Mouse (Mus musculus): Measurements from ENCODE around the gene Lrrc72. TPM values are rescaled to one million over a fixed set of nuclear protein-coding genes. Genes with fewer than 3 reads are reported as not detected.

The Lrrc72 gene
- polyA plus RNA-seq (2014; fragmentation: Nextera tagmentation; extraction: Ambion mirVana) = not detected in 2 replicates

GRCm38 (mm10) chr12:36253298-36253697 lies at the start of gene Lrrc72:
Lrrc72 (minus strand) TSS chr12:36253398.
- no peak within 1 kb of the TSS for H3K27ac ChIP-seq (ENCODE audit: low read depth, low read length)
- no peak for ATAC-seq (replicated peaks; ENCODE audit: low FRiP score)
- H3K4me3 ChIP-seq (ENCODE audit: low read depth, low read length) = no peak within 1 kb of the TSS

GRCm38 (mm10) chr12:36302326-36302725 lies 49.1 kb upstream of the Lrrc72 start:
- no peak overlapping the region for H3K4me2 ChIP-seq (ENCODE audit: low read depth, low read length, severe bottlenecking)
- H3K9ac ChIP-seq (ENCODE audit: low read length) = no peak overlapping the region
- no peak for DNase-seq (ENCODE audit: low spot score)
- no peaks in the 10 kb centered on the region for H3K4me1 ChIP-seq (replicated peaks; ENCODE audit: control insufficient read depth, insufficient read depth, low read length)
- no peaks in the 10 kb centered on the region for H3K9me3 ChIP-seq (ENCODE audit: control insufficient read depth, low read length)
- H3K27ac ChIP-seq (ENCODE audit: low read depth, low read length) = no peak overlapping the region
- H3K27me3 ChIP-seq (ENCODE audit: control insufficient read depth, insufficient read depth, low read length) = no peaks in the 10 kb centered on the region
- no peak for ATAC-seq (replicated peaks; ENCODE audit: low FRiP score)
- H3K36me3 ChIP-seq (ENCODE audit: control insufficient read depth, insufficient read depth, low read length) = no peaks in the 10 kb centered on the region
- WGBS = 86% methylated on average over 12 of the region's 12 CpGs
- no peak overlapping the region for H3K4me3 ChIP-seq (ENCODE audit: low read depth, low read length)

More at GRCm38 (mm10) chr12:36253298-36253697, at the start of gene Lrrc72:
- DNase-seq (ENCODE audit: low spot score) = no peak
- 93% methylated on average over 9 of the region's 9 CpGs for WGBS
- no peak within 1 kb of the TSS for H3K4me2 ChIP-seq (ENCODE audit: low read depth, low read length, severe bottlenecking)
- no peaks in the 10 kb centered on the region for H3K4me1 ChIP-seq (replicated peaks; ENCODE audit: control insufficient read depth, insufficient read depth, low read length)
- H3K36me3 ChIP-seq (ENCODE audit: control insufficient read depth, insufficient read depth, low read length) = no peaks in the 10 kb centered on the region
- no peak within 1 kb of the TSS for H3K9ac ChIP-seq (ENCODE audit: low read length)
- H3K27me3 ChIP-seq (ENCODE audit: control insufficient read depth, insufficient read depth, low read length) = no peaks in the 10 kb centered on the region
- H3K9me3 ChIP-seq (ENCODE audit: control insufficient read depth, low read length) = no peaks in the 10 kb centered on the region

- Histone ChIP-seq H3K27me3 (ENCODE audit: control insufficient read depth, insufficient read depth, low read length) (no peaks in the 10 kb centered on the region), H3K9me3 (ENCODE audit: control insufficient read depth, low read length) (no peaks in the 10 kb centered on the region), H3K4me2 (ENCODE audit: low read depth, low read length, severe bottlenecking) (no peak overlapping the region), H3K9ac (ENCODE audit: low read length) (no peak overlapping the region), H3K4me3 (ENCODE audit: low read depth, low read length) (no peak overlapping the region), H3K36me3 (ENCODE audit: control insufficient read depth, insufficient read depth, low read length) (no peaks in the 10 kb centered on the region), H3K4me1 (replicated peaks; ENCODE audit: control insufficient read depth, insufficient read depth, low read length) (no peaks in the 10 kb centered on the region), H3K27ac (ENCODE audit: low read depth, low read length) (no peak overlapping the region)
- 81% methylated on average over 6 of the region's 6 CpGs for whole genome bisulfite sequencing
- DNase-seq (ENCODE audit: low spot score) (no peak), ATAC-seq (replicated peaks; ENCODE audit: low FRiP score) (no peak)
Measured at GRCm38 (mm10) chr12:36291346-36291745, 38.1 kb upstream of the Lrrc72 start.

- WGBS = 88% methylated on average over 4 of the region's 4 CpGs
Measured at GRCm38 (mm10) chr12:36290465-36290864, 37.3 kb upstream of the Lrrc72 start.

GRCm38 (mm10) chr12:36289634-36290033 lies 36.4 kb upstream of the Lrrc72 start:
- no peak for ATAC-seq (replicated peaks; ENCODE audit: low FRiP score)
- H3K27ac ChIP-seq (ENCODE audit: low read depth, low read length) = no peak overlapping the region

More at GRCm38 (mm10) chr12:36290465-36290864, 37.3 kb upstream of the Lrrc72 start:
- DNase-seq (ENCODE audit: low spot score) (no peak), ATAC-seq (replicated peaks; ENCODE audit: low FRiP score) (no peak)
- Histone ChIP-seq H3K4me2 (ENCODE audit: low read depth, low read length, severe bottlenecking) (no peak overlapping the region), H3K9me3 (ENCODE audit: control insufficient read depth, low read length) (no peaks in the 10 kb centered on the region), H3K27me3 (ENCODE audit: control insufficient read depth, insufficient read depth, low read length) (no peaks in the 10 kb centered on the region), H3K36me3 (ENCODE audit: control insufficient read depth, insufficient read depth, low read length) (no peaks in the 10 kb centered on the region), H3K4me3 (ENCODE audit: low read depth, low read length) (no peak overlapping the region), H3K4me1 (replicated peaks; ENCODE audit: control insufficient read depth, insufficient read depth, low read length) (no peaks in the 10 kb centered on the region), H3K9ac (ENCODE audit: low read length) (no peak overlapping the region), H3K27ac (ENCODE audit: low read depth, low read length) (no peak overlapping the region)

GRCm38 (mm10) chr12:36274823-36275222 lies 21.6 kb upstream of the Lrrc72 start:
- Histone ChIP-seq H3K4me2 (ENCODE audit: low read depth, low read length, severe bottlenecking) (no peak overlapping the region), H3K4me3 (ENCODE audit: low read depth, low read length) (no peak overlapping the region), H3K9me3 (ENCODE audit: control insufficient read depth, low read length) (no peaks in the 10 kb centered on the region), H3K27ac (ENCODE audit: low read depth, low read length) (no peak overlapping the region), H3K36me3 (ENCODE audit: control insufficient read depth, insufficient read depth, low read length) (no peaks in the 10 kb centered on the region), H3K4me1 (replicated peaks; ENCODE audit: control insufficient read depth, insufficient read depth, low read length) (no peaks in the 10 kb centered on the region), H3K9ac (ENCODE audit: low read length) (no peak overlapping the region), H3K27me3 (ENCODE audit: control insufficient read depth, insufficient read depth, low read length) (no peaks in the 10 kb centered on the region)
- no peak for DNase-seq (ENCODE audit: low spot score)
- no peak for ATAC-seq (replicated peaks; ENCODE audit: low FRiP score)
- WGBS = 90% methylated on average over 3 of the region's 3 CpGs

More at GRCm38 (mm10) chr12:36289634-36290033, 36.4 kb upstream of the Lrrc72 start:
- H3K9ac ChIP-seq (ENCODE audit: low read length) = no peak overlapping the region
- H3K36me3 ChIP-seq (ENCODE audit: control insufficient read depth, insufficient read depth, low read length) = no peaks in the 10 kb centered on the region
- H3K4me1 ChIP-seq (replicated peaks; ENCODE audit: control insufficient read depth, insufficient read depth, low read length) = no peaks in the 10 kb centered on the region
- H3K9me3 ChIP-seq (ENCODE audit: control insufficient read depth, low read length) = no peaks in the 10 kb centered on the region
- 91% methylated on average over 8 of the region's 8 CpGs for WGBS
- no peak overlapping the region for H3K4me3 ChIP-seq (ENCODE audit: low read depth, low read length)
- no peak overlapping the region for H3K4me2 ChIP-seq (ENCODE audit: low read depth, low read length, severe bottlenecking)
- no peaks in the 10 kb centered on the region for H3K27me3 ChIP-seq (ENCODE audit: control insufficient read depth, insufficient read depth, low read length)
- DNase-seq (ENCODE audit: low spot score) = no peak

- H3K4me1 ChIP-seq (replicated peaks; ENCODE audit: control insufficient read depth, insufficient read depth, low read length) = no peaks in the 10 kb centered on the region
- no peak for DNase-seq (ENCODE audit: low spot score)
Measured at GRCm38 (mm10) chr12:36267670-36268246, 14.6 kb upstream of the Lrrc72 start.

GRCm38 (mm10) chr12:36262116-36262721 lies 9.0 kb upstream of the Lrrc72 start:
- no peak overlapping the region for H3K4me2 ChIP-seq (ENCODE audit: low read depth, low read length, severe bottlenecking)
- no peaks in the 10 kb centered on the region for H3K27me3 ChIP-seq (ENCODE audit: control insufficient read depth, insufficient read depth, low read length)
- H3K27ac ChIP-seq (ENCODE audit: low read depth, low read length) = no peak overlapping the region
- DNase-seq (ENCODE audit: low spot score) (no peak), ATAC-seq (replicated peaks; ENCODE audit: low FRiP score) (no peak)
- WGBS = 77% methylated on average over 11 of the region's 11 CpGs
- no peak overlapping the region for H3K9ac ChIP-seq (ENCODE audit: low read length)
- H3K4me3 ChIP-seq (ENCODE audit: low read depth, low read length) = no peak overlapping the region
- H3K36me3 ChIP-seq (ENCODE audit: control insufficient read depth, insufficient read depth, low read length) = no peaks in the 10 kb centered on the region
- no peaks in the 10 kb centered on the region for H3K4me1 ChIP-seq (replicated peaks; ENCODE audit: control insufficient read depth, insufficient read depth, low read length)
- H3K9me3 ChIP-seq (ENCODE audit: control insufficient read depth, low read length) = no peaks in the 10 kb centered on the region

More at GRCm38 (mm10) chr12:36267670-36268246, 14.6 kb upstream of the Lrrc72 start:
- Histone ChIP-seq H3K27me3 (ENCODE audit: control insufficient read depth, insufficient read depth, low read length) (no peaks in the 10 kb centered on the region), H3K4me2 (ENCODE audit: low read depth, low read length, severe bottlenecking) (no peak overlapping the region), H3K4me3 (ENCODE audit: low read depth, low read length) (no peak overlapping the region), H3K27ac (ENCODE audit: low read depth, low read length) (no peak overlapping the region), H3K9me3 (ENCODE audit: control insufficient read depth, low read length) (no peaks in the 10 kb centered on the region), H3K36me3 (ENCODE audit: control insufficient read depth, insufficient read depth, low read length) (no peaks in the 10 kb centered on the region), H3K9ac (ENCODE audit: low read length) (no peak overlapping the region)
- no peak for ATAC-seq (replicated peaks; ENCODE audit: low FRiP score)
- 92% methylated on average over 8 of the region's 8 CpGs for WGBS

- H3K27ac ChIP-seq (ENCODE audit: low read depth, low read length) = no peak overlapping the region
- WGBS = 68% methylated on average over 5 of the region's 5 CpGs
- H3K9me3 ChIP-seq (ENCODE audit: control insufficient read depth, low read length) = no peaks in the 10 kb centered on the region
- H3K4me3 ChIP-seq (ENCODE audit: low read depth, low read length) = no peak overlapping the region
- H3K9ac ChIP-seq (ENCODE audit: low read length) = no peak overlapping the region
- DNase-seq (ENCODE audit: low spot score) (no peak), ATAC-seq (replicated peaks; ENCODE audit: low FRiP score) (no peak)
- no peak overlapping the region for H3K4me2 ChIP-seq (ENCODE audit: low read depth, low read length, severe bottlenecking)
- no peaks in the 10 kb centered on the region for H3K27me3 ChIP-seq (ENCODE audit: control insufficient read depth, insufficient read depth, low read length)
- no peaks in the 10 kb centered on the region for H3K36me3 ChIP-seq (ENCODE audit: control insufficient read depth, insufficient read depth, low read length)
- no peaks in the 10 kb centered on the region for H3K4me1 ChIP-seq (replicated peaks; ENCODE audit: control insufficient read depth, insufficient read depth, low read length)
Measured at GRCm38 (mm10) chr12:36255413-36255812, 2.2 kb upstream of the Lrrc72 start.
